Mouse (Mus musculus): ENCODE measurements at regions not wholly inside any gene's neighbourhood (a gene's known extent, or its start where the extent isn't known, plus 50 kb on each side); places are given as distances from the start of the nearest gene placed in this dataset.

DNA sequence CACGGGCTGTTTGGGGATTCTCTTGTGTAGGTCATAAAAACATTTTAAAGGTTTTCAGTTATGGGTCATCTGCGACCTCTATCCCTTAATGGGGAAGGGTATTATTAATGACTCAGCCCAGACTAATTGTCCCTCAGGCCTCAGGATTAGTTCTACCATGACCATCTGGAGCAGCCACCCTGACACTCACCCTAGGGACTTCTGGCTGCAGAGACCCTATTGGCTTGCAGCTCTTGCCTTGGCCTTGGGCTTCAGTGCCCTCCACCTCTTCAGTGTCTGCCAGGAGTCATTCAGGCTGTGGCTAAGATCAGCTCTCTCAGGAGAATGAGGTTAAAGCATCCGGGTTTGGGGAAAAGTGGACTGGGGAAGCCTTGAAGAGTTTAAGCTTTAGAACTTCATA lies 423.3 kb downstream of the Gm10295 start:
- TF ChIP-seq CTCF (IDR thresholded peaks at IDR 0.05; ENCODE audit: low read depth) = no peak
- no peaks in the 10 kb centered on the region for H3K9me3 ChIP-seq (ENCODE audit: low read length)
- ATAC-seq (no peak), DNase-seq (no peak)
- H3K27ac ChIP-seq (ENCODE audit: low read depth, low read length) = no peak overlapping the region
- H3K36me3 ChIP-seq (ENCODE audit: insufficient read depth) = no peaks in the 10 kb centered on the region
- H3K4me3 ChIP-seq (ENCODE audit: low read depth, low read length) = no peak overlapping the region
- H3K4me1 ChIP-seq (ENCODE audit: insufficient read depth) = no peaks in the 10 kb centered on the region
- no peak overlapping the region for H3K4me2 ChIP-seq (ENCODE audit: low read depth)
- no peaks in the 10 kb centered on the region for H3K27me3 ChIP-seq (ENCODE audit: insufficient read depth, low read length)
- WGBS = 84% methylated on average over 3 of the region's 3 CpGs
- H3K9ac ChIP-seq = no peak overlapping the region

DNA sequence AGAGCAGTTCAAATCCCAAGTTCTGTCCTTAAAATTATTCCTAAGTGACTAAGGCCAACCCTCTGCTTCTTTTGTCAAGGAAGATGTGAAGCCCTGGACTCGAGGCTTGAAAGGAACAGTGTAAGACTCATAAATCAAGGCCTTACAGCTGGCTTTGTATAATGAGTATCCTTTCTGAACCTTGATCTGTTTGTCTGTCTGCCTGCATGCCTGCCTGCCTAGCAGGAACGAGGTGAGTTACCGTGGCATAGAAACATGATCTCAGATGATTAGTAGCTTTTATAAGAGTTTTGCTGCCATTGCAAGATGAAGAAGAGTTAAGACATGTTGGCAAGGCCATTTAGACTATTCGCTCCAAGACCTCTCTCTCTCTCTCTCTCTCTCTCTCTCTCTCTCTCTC lies 434.3 kb downstream of the Gm10295 start:
- ATAC-seq (no peak), DNase-seq (no peak)
- H3K27ac ChIP-seq (ENCODE audit: low read depth, low read length) = no peak overlapping the region
- TF ChIP-seq CTCF (IDR thresholded peaks at IDR 0.05; ENCODE audit: low read depth) = no peak
- H3K4me3 ChIP-seq (ENCODE audit: low read depth, low read length) = no peak overlapping the region
- no peak overlapping the region for H3K4me2 ChIP-seq (ENCODE audit: low read depth)
- no peaks in the 10 kb centered on the region for H3K36me3 ChIP-seq (ENCODE audit: insufficient read depth)
- H3K4me1 ChIP-seq (ENCODE audit: insufficient read depth) = no peaks in the 10 kb centered on the region
- no peaks in the 10 kb centered on the region for H3K27me3 ChIP-seq (ENCODE audit: insufficient read depth, low read length)
- H3K9me3 ChIP-seq (ENCODE audit: low read length) = no peaks in the 10 kb centered on the region
- no peak overlapping the region for H3K9ac ChIP-seq
- 71% methylated on average over 4 of the region's 4 CpGs for WGBS

DNA sequence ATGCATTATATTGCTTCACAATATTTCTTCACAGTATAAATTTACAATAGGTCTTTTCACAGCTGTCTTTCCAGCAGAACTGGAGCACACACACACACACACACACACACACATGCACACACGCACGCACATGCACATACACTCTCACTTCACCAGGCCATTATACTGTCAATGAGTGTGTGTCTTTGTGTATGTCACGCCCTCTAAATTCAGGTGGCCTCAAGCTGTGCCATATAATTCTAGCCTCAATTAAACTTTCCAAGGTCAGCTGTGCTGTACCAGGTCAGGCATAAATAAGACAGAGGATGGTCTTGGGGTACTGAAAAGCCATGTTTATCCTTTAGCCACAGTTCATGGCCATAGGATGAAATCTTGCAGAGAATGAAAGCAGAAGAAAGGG lies 442.4 kb downstream of the Gm10295 start:
- 49% methylated on average over 3 of the region's 3 CpGs for WGBS
- ATAC-seq = no peak

DNA sequence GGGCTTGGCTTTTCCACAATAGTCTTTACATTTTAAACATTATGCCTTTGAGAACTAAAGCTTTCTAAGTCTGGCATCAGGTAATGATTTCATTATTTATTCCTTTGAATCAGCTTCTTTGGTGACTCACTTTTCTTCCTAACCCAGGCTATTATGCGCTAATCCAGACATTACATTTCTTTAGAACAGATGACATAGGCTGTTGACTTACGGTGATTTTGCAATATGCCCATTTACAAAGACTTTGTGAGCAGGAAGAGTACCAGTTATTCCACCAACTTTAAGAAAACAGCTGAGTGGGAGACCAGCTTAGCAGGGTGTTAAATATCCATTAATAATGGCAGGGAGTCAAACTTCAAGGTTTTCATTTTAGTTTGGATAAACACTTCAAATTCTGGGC lies 459.6 kb downstream of the Gm10295 start:
- no peaks in the 10 kb centered on the region for H3K27me3 ChIP-seq (ENCODE audit: insufficient read depth, low read length)
- TF ChIP-seq CTCF (IDR thresholded peaks at IDR 0.05; ENCODE audit: low read depth) = no peak
- H3K36me3 ChIP-seq (ENCODE audit: insufficient read depth) = no peaks in the 10 kb centered on the region
- H3K4me1 ChIP-seq (ENCODE audit: insufficient read depth) = no peaks in the 10 kb centered on the region
- DNase-seq (no peak), ATAC-seq (no peak)
- H3K9me3 ChIP-seq (ENCODE audit: low read length) = no peaks in the 10 kb centered on the region
- WGBS = 88% methylated on average over 2 of the region's 2 CpGs
- no peak overlapping the region for H3K4me3 ChIP-seq (ENCODE audit: low read depth, low read length)
- no peak overlapping the region for H3K4me2 ChIP-seq (ENCODE audit: low read depth)
- H3K9ac ChIP-seq = no peak overlapping the region
- H3K27ac ChIP-seq (ENCODE audit: low read depth, low read length) = no peak overlapping the region

More for the DNA sequence above, 442.4 kb downstream of the Gm10295 start:
- Histone ChIP-seq H3K27ac (ENCODE audit: low read depth, low read length) (no peak overlapping the region), H3K36me3 (ENCODE audit: insufficient read depth) (no peaks in the 10 kb centered on the region), H3K9me3 (ENCODE audit: low read length) (no peaks in the 10 kb centered on the region), H3K4me1 (ENCODE audit: insufficient read depth) (no peaks in the 10 kb centered on the region), H3K9ac (no peak overlapping the region), H3K4me3 (ENCODE audit: low read depth, low read length) (no peak overlapping the region), H3K4me2 (ENCODE audit: low read depth) (no peak overlapping the region), H3K27me3 (ENCODE audit: insufficient read depth, low read length) (no peaks in the 10 kb centered on the region)
- no peak for DNase-seq
- TF ChIP-seq CTCF (IDR thresholded peaks at IDR 0.05; ENCODE audit: low read depth) = no peak

DNA sequence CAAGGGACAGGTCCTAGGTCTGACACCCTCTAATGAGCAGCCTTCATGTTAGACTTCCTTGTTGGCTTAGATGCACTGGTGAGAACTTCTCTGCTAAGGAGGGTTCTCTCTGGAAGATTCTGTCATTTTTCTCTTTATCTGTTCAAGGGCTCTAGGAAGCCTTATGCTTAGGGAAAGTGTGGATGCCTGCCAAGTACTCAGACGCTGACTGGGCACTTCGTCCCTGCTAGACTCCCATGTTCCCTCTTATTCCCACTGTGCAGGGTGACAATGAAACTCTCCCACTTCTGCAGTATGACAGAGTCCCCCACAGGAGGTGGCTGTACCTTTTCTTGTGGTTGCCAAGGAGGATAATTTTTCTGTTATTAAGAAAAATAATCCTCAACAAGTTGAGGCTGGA lies 470.8 kb downstream of the Gm10295 start:
- Histone ChIP-seq H3K9ac (no peak overlapping the region), H3K9me3 (ENCODE audit: low read length) (no peaks in the 10 kb centered on the region), H3K4me1 (ENCODE audit: insufficient read depth) (no peaks in the 10 kb centered on the region), H3K36me3 (ENCODE audit: insufficient read depth) (no peaks in the 10 kb centered on the region), H3K27me3 (ENCODE audit: insufficient read depth, low read length) (no peaks in the 10 kb centered on the region), H3K4me2 (ENCODE audit: low read depth) (no peak overlapping the region), H3K4me3 (ENCODE audit: low read depth, low read length) (no peak overlapping the region), H3K27ac (ENCODE audit: low read depth, low read length) (no peak overlapping the region)
- WGBS = 44% methylated on average over 2 of the region's 2 CpGs
- ATAC-seq (no peak), DNase-seq (no peak)
- TF ChIP-seq CTCF (IDR thresholded peaks at IDR 0.05; ENCODE audit: low read depth) = no peak

DNA sequence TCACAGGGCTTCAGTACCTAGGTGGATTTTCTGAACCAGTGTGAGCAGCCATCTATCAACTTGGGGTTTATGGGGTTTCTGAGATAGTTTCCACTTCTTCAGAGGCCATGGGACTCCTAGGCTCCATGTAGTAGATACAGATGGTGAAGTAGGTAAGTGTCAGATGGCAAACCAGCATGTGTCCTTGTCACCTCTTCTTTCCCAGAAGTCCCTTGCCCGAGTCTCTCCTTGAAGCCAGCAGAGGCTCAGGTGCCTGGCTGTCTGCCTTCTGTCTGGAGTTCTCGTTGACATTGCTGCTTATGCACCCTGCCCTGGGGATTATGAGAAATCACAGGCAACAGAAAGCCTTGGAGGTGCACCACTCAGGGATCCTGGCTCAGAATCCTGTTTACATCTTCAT lies 476.9 kb downstream of the Gm10295 start:
- no peaks in the 10 kb centered on the region for H3K4me1 ChIP-seq (ENCODE audit: insufficient read depth)
- no peak for DNase-seq
- ATAC-seq = no peak

DNA sequence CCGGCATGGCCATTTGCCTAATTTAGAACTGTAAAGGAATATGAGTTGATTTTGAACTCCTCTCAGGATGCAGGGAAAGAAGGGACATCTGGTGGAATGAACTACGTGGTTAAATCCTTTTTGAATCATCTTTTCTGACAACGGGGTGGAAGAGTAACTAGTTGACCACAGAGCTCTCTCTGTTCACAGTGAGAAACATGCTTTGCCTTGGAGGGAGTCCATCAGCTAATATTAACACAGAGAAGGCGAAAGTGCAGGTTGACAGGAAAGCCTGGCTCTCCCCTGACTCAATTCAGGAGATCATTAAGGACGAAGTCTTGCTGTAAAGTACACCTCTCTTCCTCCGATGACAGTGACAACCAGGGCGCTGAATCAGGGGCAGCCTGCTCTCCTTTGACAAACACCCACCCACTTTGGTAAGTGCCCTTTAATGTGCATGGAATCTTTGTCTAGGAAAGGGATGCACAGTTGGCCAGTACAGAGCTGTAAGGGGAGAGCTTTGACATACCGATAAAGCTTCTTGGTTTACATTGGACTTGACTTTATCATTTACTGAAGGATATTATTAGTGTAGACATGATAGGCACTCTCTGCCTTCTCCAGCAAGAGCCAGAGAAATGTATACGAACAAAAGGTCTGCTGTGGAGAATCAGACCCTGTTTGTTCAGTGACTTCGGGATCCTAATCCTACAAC lies 480.3 kb downstream of the Gm10295 start:
- Histone ChIP-seq H3K4me3 (ENCODE audit: low read depth, low read length) (no peak overlapping the region), H3K4me2 (ENCODE audit: low read depth) (no peak overlapping the region), H3K27me3 (ENCODE audit: insufficient read depth, low read length) (no peaks in the 10 kb centered on the region), H3K4me1 (ENCODE audit: insufficient read depth) (no peaks in the 10 kb centered on the region), H3K36me3 (ENCODE audit: insufficient read depth) (no peaks in the 10 kb centered on the region), H3K27ac (ENCODE audit: low read depth, low read length) (no peak overlapping the region), H3K9me3 (ENCODE audit: low read length) (no peaks in the 10 kb centered on the region), H3K9ac (no peak overlapping the region)
- ATAC-seq (no peak), DNase-seq (no peak)
- TF ChIP-seq CTCF (IDR thresholded peaks at IDR 0.05; ENCODE audit: low read depth) = no peak
- WGBS = 80% methylated on average over 10 of the region's 10 CpGs

More for the DNA sequence above, 476.9 kb downstream of the Gm10295 start:
- Histone ChIP-seq H3K27ac (ENCODE audit: low read depth, low read length) (no peak overlapping the region), H3K36me3 (ENCODE audit: insufficient read depth) (no peaks in the 10 kb centered on the region), H3K9ac (no peak overlapping the region), H3K4me3 (ENCODE audit: low read depth, low read length) (no peak overlapping the region), H3K27me3 (ENCODE audit: insufficient read depth, low read length) (no peaks in the 10 kb centered on the region), H3K4me2 (ENCODE audit: low read depth) (no peak overlapping the region), H3K9me3 (ENCODE audit: low read length) (no peaks in the 10 kb centered on the region)
- TF ChIP-seq CTCF (IDR thresholded peaks at IDR 0.05; ENCODE audit: low read depth) = no peak
- WGBS = 69% methylated on average over 2 of the region's 2 CpGs
